Mouse (Mus musculus) heart, adult 2 months (tissue): ENCODE measurements around the gene Frmd5. TPM values are rescaled to one million over a fixed set of nuclear protein-coding genes. Genes with fewer than 3 reads are reported as not detected.

Experiments
- DNase-seq, 2 experiments: peaks; one replicate each; pipeline ENCODE4 v3.0.0; 2021
- H3K27ac ChIP-seq: fragments of 200-600 bp; 2 replicates; pipeline ENCODE4 v1.8.1; 2022
- H3K27me3 ChIP-seq: fragments of 200-500 bp; 2 replicates; pipeline ENCODE4 v1.6.1; 2012; ENCODE audit warnings: mild to moderate bottlenecking, low read length, inconsistent platforms, mixed read lengths; ENCODE audit not compliant: control insufficient read depth, insufficient read depth
- H3K36me3 ChIP-seq: fragments of 200-500 bp; 2 replicates; pipeline ENCODE4 v1.6.1; 2012; ENCODE audit warnings: low read length, inconsistent platforms; ENCODE audit not compliant: control insufficient read depth, insufficient read depth
- H3K4me1 ChIP-seq: fragments of 200-500 bp; 2 replicates; pipeline ENCODE4 v1.6.1; 2011; ENCODE audit warnings: low read length; ENCODE audit not compliant: control insufficient read depth, insufficient read depth
- H3K4me3 ChIP-seq: fragments of 200-600 bp; 2 replicates; pipeline ENCODE4 v1.8.1; 2022
- H3K79me2 ChIP-seq: fragments of 200-500 bp; replicated peaks from 2 replicates; pipeline ENCODE4 v1.6.1; 2012; ENCODE audit warnings: mild to moderate bottlenecking, inconsistent platforms, low read length, moderate library complexity, mixed read lengths; ENCODE audit not compliant: control insufficient read depth, insufficient read depth
- H3K9ac ChIP-seq: fragments of 200-500 bp; 2 replicates; pipeline ENCODE4 v1.6.1; 2012; ENCODE audit warnings: low read depth, mild to moderate bottlenecking, control low read depth, inconsistent platforms, low read length, mixed read lengths
- CTCF ChIP-seq: fragments of 200-600 bp; IDR thresholded peaks from 2 replicates; pipeline ENCODE4 v1.8.1; 2022; ENCODE audit warnings: antibody characterized with exemption, mild to moderate bottlenecking, moderate library complexity
- EP300 ChIP-seq: fragments of 200-500 bp; IDR thresholded peaks from 2 replicates; pipeline ENCODE4 v1.6.1; 2011; ENCODE audit warnings: low read depth, low read length, control low read depth; ENCODE audit not compliant: insufficient read depth
- POLR2A ChIP-seq: fragments of 200-500 bp; IDR thresholded peaks from 2 replicates; pipeline ENCODE4 v1.6.1; 2011; ENCODE audit warnings: mild to moderate bottlenecking, low read depth, low read length, control low read depth; ENCODE audit not compliant: insufficient read depth
- WGBS: fragments of 180-500 bp; shearing (Covaris S2); methylation state at CpG from one replicate; pipeline ENCODE4 v1.1.7; 2018; 5-methylcytosine and 5-hydroxymethylcytosine counted together
- intact Hi-C: fragments of 180-260 bp; cut with DNase I; formaldehyde crosslinking; loops from one replicate; pipeline ENCODE4 v1.15.1; 2025
- polyA plus RNA-seq: library from polyadenylated mRNA; depleted of rRNA; stranded (reverse); fragments of >200 nt; gene quantifications from 2 replicates; pipeline ENCODE4 v1.2.3, GENCODE M21; 2012
- total RNA-seq, 2 experiments: library from RNA; stranded (reverse); gene quantifications; 2 replicates each; pipeline ENCODE4 v1.2.3; 2021

Frmd5 gene
- total and polyA plus RNA-seq, 3 experiments: 124 to 245 (median 197) TPM

GRCm38 (mm10) chr2:121809126-121809525 lies 2.2 kb upstream of the Frmd5 start:
- TF ChIP-seq EP300 (no peak), CTCF (no peak), POLR2A (no peak)
- Histone ChIP-seq H3K4me1 (no peaks in the 10 kb centered on the region), H3K9ac (no peak overlapping the region), H3K4me3 (no peak overlapping the region), H3K79me2 (no peaks in the 10 kb centered on the region), H3K36me3 (no peaks in the 10 kb centered on the region), H3K27ac (no peak overlapping the region), H3K27me3 (peaks cover 15% of the 10 kb centered on the region)
- 58% methylated on average over 3 of the region's 3 CpGs for WGBS
- DNase-seq: no peak
- intact Hi-C loops: no loop called here

GRCm38 (mm10) chr2:121806171-121806943 lies 530 bp downstream of the Frmd5 start:
- Histone ChIP-seq H3K79me2 (no peaks in the 10 kb centered on the region), H3K4me1 (no peaks in the 10 kb centered on the region), H3K27ac (no peak overlapping the region), H3K4me3 (peak overlapping the region; percentile 72), H3K9ac (peak overlapping the region; percentile 47), H3K27me3 (peaks cover 16% of the 10 kb centered on the region), H3K36me3 (no peaks in the 10 kb centered on the region)
- DNase-seq: peak; percentile 7 to 23
- 2% methylated on average over 89 of the region's 90 CpGs for WGBS
- TF ChIP-seq POLR2A (no peak), EP300 (no peak), CTCF (no peak)
- intact Hi-C loops: no loop called here

- no peak for DNase-seq
- TF ChIP-seq POLR2A (no peak), EP300 (no peak), CTCF (no peak)
- Histone ChIP-seq H3K79me2 (no peaks in the 10 kb centered on the region), H3K4me3 (no peak overlapping the region), H3K4me1 (no peaks in the 10 kb centered on the region), H3K27me3 (peaks cover 1% of the 10 kb centered on the region; the same call in 1 of the 2 replicates), H3K9ac (no peak overlapping the region), H3K36me3 (no peaks in the 10 kb centered on the region), H3K27ac (no peak overlapping the region)
- 78% methylated on average over 7 of the region's 7 CpGs for WGBS
- intact Hi-C loops: no loop called here
Measured at GRCm38 (mm10) chr2:121799051-121799450, 7.8 kb downstream of the Frmd5 start.

GRCm38 (mm10) chr2:121795995-121796394 lies 10.9 kb downstream of the Frmd5 start:
- TF ChIP-seq EP300 (no peak), CTCF (no peak), POLR2A (no peak)
- Histone ChIP-seq H3K36me3 (no peaks in the 10 kb centered on the region), H3K4me3 (no peak overlapping the region), H3K4me1 (no peaks in the 10 kb centered on the region), H3K27me3 (no peaks in the 10 kb centered on the region), H3K79me2 (no peaks in the 10 kb centered on the region), H3K9ac (no peak overlapping the region), H3K27ac (no peak overlapping the region)
- 87% methylated on average over 6 of the region's 6 CpGs for WGBS
- DNase-seq: no peak
- intact Hi-C loops: no loop called here

- H3K79me2 ChIP-seq: no peaks in the 10 kb centered on the region
- no peaks in the 10 kb centered on the region for H3K27me3 ChIP-seq
- intact Hi-C loops: no loop called here
- H3K4me1 ChIP-seq: peaks cover 2% of the 10 kb centered on the region
- DNase-seq: no peak
- H3K27ac ChIP-seq: no peak overlapping the region
- TF ChIP-seq CTCF (0 out of 2 replicates have a peak, but pooled peaks have one; percentile 10), POLR2A (no peak)
- H3K4me3 ChIP-seq: no peak overlapping the region
- H3K36me3 ChIP-seq: no peaks in the 10 kb centered on the region
- H3K9ac ChIP-seq: no peak overlapping the region
Measured at GRCm38 (mm10) chr2:121789777-121790176, 17.1 kb downstream of the Frmd5 start.

DNA sequence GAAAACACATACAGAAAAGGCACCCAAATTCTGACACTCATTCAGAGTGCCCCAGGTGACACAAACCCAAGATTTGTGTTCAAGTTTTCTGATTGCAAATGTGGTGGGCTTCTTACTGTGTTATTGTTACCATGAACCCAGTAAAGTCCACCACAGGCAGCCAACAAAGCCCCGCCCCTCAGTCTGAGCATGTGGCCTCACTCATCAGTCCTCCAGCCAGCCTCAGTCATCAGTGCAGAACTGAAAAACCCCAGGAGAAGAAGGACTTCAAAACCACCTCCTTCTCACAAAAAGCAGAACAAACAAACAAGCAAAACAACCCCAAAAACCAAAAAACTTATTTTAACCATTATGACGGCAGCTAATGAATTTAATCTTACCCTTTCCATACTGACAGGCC lies 18.5 kb downstream of the Frmd5 start:
- no peak overlapping the region for H3K9ac ChIP-seq
- 93% methylated on average over 2 of the region's 2 CpGs for WGBS

More for the DNA sequence above, 18.5 kb downstream of the Frmd5 start:
- Histone ChIP-seq H3K36me3 (no peaks in the 10 kb centered on the region), H3K27ac (no peak overlapping the region), H3K27me3 (no peaks in the 10 kb centered on the region), H3K79me2 (no peaks in the 10 kb centered on the region), H3K4me3 (no peak overlapping the region), H3K4me1 (peaks cover 2% of the 10 kb centered on the region)
- DNase-seq: no peak
- intact Hi-C loops: no loop called here
- no peak for TF ChIP-seq CTCF
- no peak for TF ChIP-seq POLR2A
- TF ChIP-seq EP300: no peak
